Mouse (Mus musculus) midbrain, embryonic 16.5 days (tissue): Measurements from ENCODE around the gene Kazald1. TPM values are rescaled to one million over a fixed set of nuclear protein-coding genes. Genes with fewer than 3 reads are reported as not detected.

Source experiments
- ATAC-seq: fragments of 200-750 bp; cut with Nextera tagmentation; 2 replicates; pipeline ENCODE4 v1.8.0; 2017; ENCODE audit warnings: moderate TSS enrichment
- H3K27ac ChIP-seq: fragments of 300-500 bp; sonication (generic); 2 replicates; pipeline ENCODE4 v1.5.1; 2014; ENCODE audit warnings: mild to moderate bottlenecking, low read length, mixed read lengths
- H3K27me3 ChIP-seq: fragments of 300-500 bp; sonication (generic); 2 replicates; pipeline ENCODE4 v1.6.1; 2014; ENCODE audit warnings: low read depth, low read length, mixed read lengths; ENCODE audit not compliant: control insufficient read depth, insufficient read depth
- H3K36me3 ChIP-seq: fragments of 300-500 bp; sonication (generic); 2 replicates; pipeline ENCODE4 v1.6.1; 2014; ENCODE audit warnings: mild to moderate bottlenecking, low read length, moderate library complexity, mixed read lengths; ENCODE audit not compliant: control insufficient read depth, insufficient read depth
- H3K4me1 ChIP-seq: fragments of 300-500 bp; sonication (generic); 2 replicates; pipeline ENCODE4 v1.6.1; 2014; ENCODE audit warnings: mild to moderate bottlenecking, low read length, mixed read lengths; ENCODE audit not compliant: control insufficient read depth, insufficient read depth
- H3K4me2 ChIP-seq: fragments of 300-500 bp; sonication (generic); 2 replicates; pipeline ENCODE4 v1.6.1; 2014; ENCODE audit warnings: mild to moderate bottlenecking, low read length, mixed read lengths
- H3K4me3 ChIP-seq: fragments of 300-500 bp; sonication (generic); 2 replicates; pipeline ENCODE4 v1.5.1; 2014; ENCODE audit warnings: low read depth, mild to moderate bottlenecking, low read length, moderate library complexity, mixed read lengths
- H3K9ac ChIP-seq: fragments of 300-500 bp; sonication (generic); 2 replicates; pipeline ENCODE4 v1.6.1; 2014; ENCODE audit warnings: low read depth, low read length, mixed read lengths
- H3K9me3 ChIP-seq: fragments of 300-500 bp; sonication (generic); replicated peaks from 2 replicates; pipeline ENCODE4 v1.6.1; 2014; ENCODE audit warnings: mild to moderate bottlenecking, low read length, mixed read lengths; ENCODE audit not compliant: control insufficient read depth, poor library complexity, severe bottlenecking
- WGBS: fragments of 180-500 bp; shearing (Covaris S2); extraction: QIAGEN DNeasy Blood & Tissue Kit; methylation state at CpG from one replicate; pipeline ENCODE4 v1.1.7; 2014; 5-methylcytosine and 5-hydroxymethylcytosine counted together
- polyA plus RNA-seq: library from polyadenylated mRNA; unstranded; fragments of >200 nt; fragmentation: Nextera tagmentation; extraction: Ambion mirVana; gene quantifications from 2 replicates; pipeline ENCODE4 v1.2.1, GENCODE M21; 2015

Kazald1 gene
- polyA plus RNA-seq, 1 experiment from 2014 or later = 1.9 TPM

- peaks cover 46% of the 10 kb centered on the region for H3K27me3 ChIP-seq
- H3K4me1 ChIP-seq = peaks cover 29% of the 10 kb centered on the region
- ATAC-seq = no peak
- peak overlapping the region; percentile 29 for H3K4me3 ChIP-seq
- no peaks in the 10 kb centered on the region for H3K9me3 ChIP-seq
- H3K9ac ChIP-seq = peak overlapping the region; percentile 6; the same call in 1 of the 2 replicates
- 2% methylated on average over 17 of the region's 17 CpGs for WGBS
- H3K36me3 ChIP-seq = no peaks in the 10 kb centered on the region
- no peak overlapping the region for H3K27ac ChIP-seq
- H3K4me2 ChIP-seq = peak overlapping the region; percentile 57
Measured at GRCm38 (mm10) chr19:45080711-45081110, 5.7 kb downstream of the Kazald1 start.

- no peaks in the 10 kb centered on the region for H3K9me3 ChIP-seq
- WGBS = under 1% methylated on average over 5 of the region's 5 CpGs
- peaks cover 46% of the 10 kb centered on the region for H3K27me3 ChIP-seq
- no peak overlapping the region for H3K27ac ChIP-seq
- no peak overlapping the region for H3K9ac ChIP-seq
- H3K4me2 ChIP-seq = peak overlapping the region; percentile 57
- ATAC-seq = no peak
- no peak overlapping the region for H3K4me3 ChIP-seq
- no peaks in the 10 kb centered on the region for H3K36me3 ChIP-seq
- H3K4me1 ChIP-seq = peaks cover 23% of the 10 kb centered on the region
Measured at GRCm38 (mm10) chr19:45081279-45081678, 6.2 kb downstream of the Kazald1 start.

DNA sequence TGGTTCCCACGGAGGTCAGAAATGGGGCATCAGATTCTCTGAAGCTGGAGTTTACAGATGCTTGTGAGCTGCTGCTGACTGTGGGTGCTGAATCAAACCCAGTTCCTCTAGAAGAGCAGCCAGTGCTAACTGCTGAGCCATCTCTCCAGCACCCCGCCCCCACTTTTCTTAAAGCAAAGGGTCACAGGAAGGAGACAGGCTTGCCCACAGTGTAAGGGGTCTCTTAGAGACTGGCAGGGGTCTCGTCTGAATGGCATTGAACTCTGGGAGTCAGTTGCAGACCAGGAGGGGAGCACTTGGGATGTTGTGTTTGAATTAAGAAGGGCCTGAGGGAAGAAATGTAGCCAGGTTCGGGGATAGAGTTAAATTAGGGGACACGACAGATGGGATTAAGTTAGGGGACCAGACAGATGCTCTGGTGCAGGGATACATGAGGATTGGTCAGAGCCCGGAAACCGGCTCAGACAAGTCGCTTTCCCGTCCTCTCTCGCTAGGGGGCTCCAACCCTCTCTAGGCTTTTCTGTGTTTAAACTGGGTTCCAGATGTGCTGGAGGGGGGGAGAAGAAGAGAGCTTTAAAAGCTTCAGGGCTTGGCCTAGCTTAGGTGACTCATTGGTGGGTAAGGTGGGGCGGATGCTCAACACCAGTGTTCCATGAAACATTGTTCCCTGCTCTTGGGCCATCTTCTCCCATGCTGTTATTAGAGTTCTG, 7.0 kb downstream of the Kazald1 start:
- H3K4me2 ChIP-seq = no peak overlapping the region
- H3K4me1 ChIP-seq = peaks cover 18% of the 10 kb centered on the region
- no peaks in the 10 kb centered on the region for H3K9me3 ChIP-seq
- no peak overlapping the region for H3K4me3 ChIP-seq
- WGBS = 12% methylated on average over 11 of the region's 11 CpGs
- no peak overlapping the region for H3K9ac ChIP-seq
- no peak overlapping the region for H3K27ac ChIP-seq
- peaks cover 42% of the 10 kb centered on the region for H3K27me3 ChIP-seq
- ATAC-seq = no peak
- H3K36me3 ChIP-seq = no peaks in the 10 kb centered on the region

DNA sequence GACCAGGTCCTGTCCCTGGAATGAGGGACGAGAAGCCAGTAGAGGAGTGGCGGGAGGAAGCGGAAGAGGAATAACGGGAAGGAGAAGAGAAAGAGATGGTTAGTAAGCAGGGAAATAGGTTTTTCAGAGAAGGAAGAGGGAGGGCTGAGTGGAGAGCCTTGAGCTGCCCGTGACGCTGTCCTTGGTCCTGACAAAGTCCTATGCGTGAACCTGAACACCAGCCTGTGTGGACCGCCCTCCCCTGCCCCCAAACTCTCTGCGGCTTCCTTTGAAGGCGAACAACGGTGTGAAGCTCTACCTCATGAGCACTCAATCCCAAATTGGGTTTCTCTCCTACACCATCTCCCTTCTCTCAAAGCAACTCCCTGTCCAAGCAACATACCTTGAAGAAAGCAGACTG, 22.8 kb downstream of the Kazald1 start:
- no peak overlapping the region for H3K4me3 ChIP-seq
- no peak overlapping the region for H3K4me2 ChIP-seq
- 36% methylated on average over 11 of the region's 11 CpGs for WGBS
- H3K9ac ChIP-seq = no peak overlapping the region
- no peak overlapping the region for H3K27ac ChIP-seq
- H3K4me1 ChIP-seq = no peaks in the 10 kb centered on the region
- H3K27me3 ChIP-seq = no peaks in the 10 kb centered on the region
- no peaks in the 10 kb centered on the region for H3K9me3 ChIP-seq
- ATAC-seq = no peak
- no peaks in the 10 kb centered on the region for H3K36me3 ChIP-seq

DNA sequence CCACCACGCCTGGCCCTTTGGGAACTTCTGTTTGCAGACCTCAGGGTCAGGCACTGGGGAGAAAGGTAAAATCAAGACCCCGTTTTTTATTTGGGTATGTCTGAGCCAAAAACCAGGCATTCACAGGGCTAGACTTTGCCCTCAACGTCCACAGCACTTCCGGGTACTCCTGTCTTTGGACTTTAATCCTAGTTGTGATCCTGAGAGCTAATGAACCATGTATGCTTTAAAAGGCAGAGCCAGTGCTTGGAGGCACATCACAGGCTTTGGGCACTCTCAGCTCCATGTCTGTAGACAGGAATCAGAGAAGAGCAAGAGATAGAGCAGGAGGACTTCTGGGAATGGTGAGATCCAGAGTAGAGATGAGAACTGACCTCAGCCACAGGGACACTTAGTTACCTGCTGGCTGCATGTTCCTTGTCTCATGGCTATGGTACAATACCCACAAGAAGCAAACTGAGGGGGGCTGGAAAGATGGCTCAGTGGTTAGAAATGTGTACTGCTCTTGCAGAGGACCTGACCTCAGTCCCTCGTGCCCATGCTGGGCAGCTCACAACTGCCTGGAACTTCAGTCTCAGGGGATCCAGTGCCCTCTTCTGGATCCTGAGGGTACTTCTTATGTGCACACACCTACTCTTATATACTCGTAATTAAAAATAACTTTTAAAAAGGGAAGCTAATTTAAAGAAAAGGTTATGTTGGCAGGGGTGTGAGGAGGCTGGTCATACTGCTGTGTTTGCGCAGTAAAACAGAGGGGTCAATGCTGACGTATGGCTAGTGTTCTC, 25.6 kb downstream of the Kazald1 start:
- H3K27me3 ChIP-seq = 0 out of 2 replicates have a peak, but pooled peaks cover 2% of the 10 kb centered on the region
- no peak for ATAC-seq

DNA sequence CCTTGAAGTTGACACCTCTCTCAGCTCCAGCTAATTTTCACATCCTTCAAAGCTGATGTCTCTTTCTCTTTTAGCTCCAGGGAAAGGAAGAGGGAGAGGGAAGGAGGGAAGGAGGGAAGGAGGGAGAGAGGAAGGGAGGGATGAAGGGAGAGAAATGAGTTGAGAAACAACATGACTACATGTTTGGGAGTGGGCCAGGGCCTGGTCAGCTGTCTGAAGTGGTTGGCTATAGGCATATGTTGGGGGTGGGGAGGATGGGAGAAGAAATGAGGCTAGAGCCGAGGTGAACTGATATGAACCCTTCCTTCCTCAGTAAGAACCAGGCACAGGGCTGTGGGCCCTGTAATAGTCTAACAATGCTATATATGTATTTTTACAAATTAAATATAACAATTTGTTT, 30.6 kb downstream of the Kazald1 start:
- H3K4me1 ChIP-seq = peaks cover 3% of the 10 kb centered on the region; the same call in 1 of the 2 replicates
- no peaks in the 10 kb centered on the region for H3K9me3 ChIP-seq
- H3K27ac ChIP-seq = no peak overlapping the region
- 65% methylated on average over 1 of the region's 1 CpGs for WGBS
- 0 out of 2 replicates have a peak, but pooled peaks cover 2% of the 10 kb centered on the region for H3K27me3 ChIP-seq
- H3K4me2 ChIP-seq = no peak overlapping the region
- no peak overlapping the region for H3K9ac ChIP-seq
- ATAC-seq = no peak
- H3K36me3 ChIP-seq = no peaks in the 10 kb centered on the region
- H3K4me3 ChIP-seq = no peak overlapping the region

More for the DNA sequence above, 25.6 kb downstream of the Kazald1 start:
- H3K4me3 ChIP-seq = no peak overlapping the region
- H3K9me3 ChIP-seq = no peaks in the 10 kb centered on the region
- no peak overlapping the region for H3K4me2 ChIP-seq
- H3K27ac ChIP-seq = no peak overlapping the region
- H3K36me3 ChIP-seq = no peaks in the 10 kb centered on the region
- WGBS = 72% methylated on average over 8 of the region's 8 CpGs
- H3K9ac ChIP-seq = no peak overlapping the region
- H3K4me1 ChIP-seq = peaks cover 2% of the 10 kb centered on the region; the same call in 1 of the 2 replicates

DNA sequence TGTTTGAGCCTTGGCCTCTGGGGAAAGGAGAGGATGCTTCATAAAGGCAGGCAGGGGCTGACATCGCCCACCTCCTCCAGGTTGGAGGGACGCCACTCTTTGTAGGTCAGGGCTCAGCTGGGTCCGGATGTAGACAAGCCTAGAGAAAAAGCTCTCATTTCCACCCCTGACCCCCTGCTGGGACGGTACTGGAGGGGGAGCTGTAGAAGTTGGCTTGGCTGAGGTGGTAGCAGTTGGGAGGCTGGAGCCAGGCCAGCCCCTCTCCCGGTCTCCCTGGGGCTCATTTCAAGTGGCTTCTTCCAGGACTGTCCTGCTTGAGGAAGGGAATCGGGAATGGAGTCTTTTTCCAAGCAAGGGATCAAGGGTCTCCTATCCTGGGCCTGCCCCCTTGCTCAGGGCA, 31.6 kb downstream of the Kazald1 start:
- Histone ChIP-seq H3K9me3 (no peaks in the 10 kb centered on the region), H3K27me3 (0 out of 2 replicates have a peak, but pooled peaks cover 2% of the 10 kb centered on the region), H3K9ac (no peak overlapping the region), H3K4me2 (no peak overlapping the region), H3K27ac (no peak overlapping the region), H3K36me3 (no peaks in the 10 kb centered on the region), H3K4me1 (peaks cover 3% of the 10 kb centered on the region; the same call in 1 of the 2 replicates), H3K4me3 (no peak overlapping the region)
- WGBS = 52% methylated on average over 6 of the region's 6 CpGs
- ATAC-seq = no peak

DNA sequence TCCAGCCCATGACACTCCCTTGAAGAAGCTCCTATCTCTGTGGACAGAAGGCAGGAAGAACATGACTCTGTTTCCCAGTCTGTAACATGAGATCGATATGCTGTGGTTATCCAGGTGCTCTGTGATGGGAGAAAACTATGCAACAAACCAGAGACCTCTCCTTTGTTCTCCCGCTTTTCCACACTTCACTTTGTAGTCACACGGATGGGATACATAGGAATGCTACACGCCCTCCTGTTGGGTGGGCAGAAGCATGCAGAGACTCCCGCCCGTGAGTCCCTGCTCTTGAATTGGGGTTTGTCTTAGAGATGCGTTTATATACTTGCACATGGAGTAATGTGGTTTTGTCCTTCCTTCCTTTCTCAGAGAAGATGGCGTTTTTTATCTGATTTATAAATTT, 35.6 kb downstream of the Kazald1 start:
- WGBS = 78% methylated on average over 8 of the region's 8 CpGs
- Histone ChIP-seq H3K4me1 (peaks cover 1% of the 10 kb centered on the region; the same call in 1 of the 2 replicates), H3K4me3 (no peak overlapping the region), H3K27ac (no peak overlapping the region), H3K9me3 (no peaks in the 10 kb centered on the region), H3K36me3 (no peaks in the 10 kb centered on the region), H3K27me3 (peaks cover 3% of the 10 kb centered on the region; the same call in 1 of the 2 replicates), H3K4me2 (no peak overlapping the region), H3K9ac (no peak overlapping the region)
- no peak for ATAC-seq

DNA sequence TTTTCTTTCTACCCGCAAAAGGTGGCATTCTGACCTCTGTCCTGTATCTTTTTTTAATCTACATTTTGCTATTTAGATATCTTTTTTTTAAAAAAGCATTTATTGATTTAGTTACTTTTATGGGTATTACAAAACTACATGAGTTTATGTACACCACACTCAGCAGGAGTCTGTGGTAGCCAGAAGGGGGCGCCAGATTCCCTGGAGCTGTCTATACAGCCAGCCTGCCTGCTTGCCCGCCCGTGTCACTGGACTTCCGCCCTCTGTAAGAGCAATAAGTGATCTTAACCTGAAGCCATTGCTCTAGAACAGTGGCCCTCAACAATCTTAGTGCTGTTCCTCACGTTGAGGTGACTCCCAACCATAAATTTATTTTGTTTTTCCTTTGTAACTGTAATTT, 37.4 kb downstream of the Kazald1 start:
- WGBS = 87% methylated on average over 6 of the region's 6 CpGs
- Histone ChIP-seq H3K27ac (no peak overlapping the region), H3K27me3 (peaks cover 5% of the 10 kb centered on the region), H3K4me2 (no peak overlapping the region), H3K9me3 (no peaks in the 10 kb centered on the region), H3K4me3 (no peak overlapping the region), H3K9ac (no peak overlapping the region), H3K36me3 (no peaks in the 10 kb centered on the region), H3K4me1 (no peaks in the 10 kb centered on the region)
- no peak for ATAC-seq
